Mouse (Mus musculus) midbrain, embryonic 10.5 days (tissue): ENCODE data around the gene Cdc20b. TPM values are rescaled to one million over a fixed set of nuclear protein-coding genes. Genes with fewer than 3 reads are reported as not detected.

ENCODE experiments used
- DNase-seq: peaks from one replicate; pipeline ENCODE4 v3.0.0-alpha.2; 2017; ENCODE audit warnings: low spot score
- H3K27ac ChIP-seq: fragments of 300-500 bp; sonication (generic); replicated peaks from 2 replicates; pipeline ENCODE4 v1.5.1; 2016; ENCODE audit warnings: mild to moderate bottlenecking
- H3K27me3 ChIP-seq: fragments of 300-500 bp; sonication (generic); 2 replicates; pipeline ENCODE4 v1.6.1; 2016; ENCODE audit warnings: low read depth, mild to moderate bottlenecking; ENCODE audit not compliant: poor library complexity, severe bottlenecking
- H3K36me3 ChIP-seq: fragments of 300-500 bp; sonication (generic); 2 replicates; pipeline ENCODE4 v1.6.1; 2016; ENCODE audit warnings: mild to moderate bottlenecking, moderate library complexity
- H3K4me1 ChIP-seq: fragments of 300-500 bp; sonication (generic); 2 replicates; pipeline ENCODE4 v1.6.1; 2016
- H3K4me3 ChIP-seq: fragments of 300-500 bp; sonication (generic); 2 replicates; pipeline ENCODE4 v1.5.1; 2016; ENCODE audit warnings: mild to moderate bottlenecking, moderate library complexity
- H3K9me3 ChIP-seq: fragments of 300-500 bp; sonication (generic); replicated peaks from 2 replicates; pipeline ENCODE4 v1.6.1; 2016; ENCODE audit warnings: mild to moderate bottlenecking
- WGBS: fragments of 180-500 bp; shearing (Covaris S2); methylation state at CpG from one replicate; pipeline ENCODE4 v1.1.7; 2016; 5-methylcytosine and 5-hydroxymethylcytosine counted together
- polyA plus RNA-seq: library from polyadenylated mRNA; unstranded; fragments of >200 nt; fragmentation: Nextera tagmentation; extraction: Ambion mirVana; gene quantifications from 2 replicates; pipeline ENCODE4 v1.2.1, GENCODE M21; 2016

Gene Cdc20b
- 0.17 TPM in 1 of 2 replicates, not detected in the other for polyA plus RNA-seq

- peaks cover 57% of the 10 kb centered on the region for H3K27me3 ChIP-seq
- peaks cover 38% of the 10 kb centered on the region for H3K4me1 ChIP-seq
- peak; percentile 61 for DNase-seq
- under 1% methylated on average over 46 of the region's 46 CpGs for WGBS
- H3K9me3 ChIP-seq, result no peaks in the 10 kb centered on the region
- peak within 1 kb of the TSS; percentile 53; the same call in 1 of the 2 replicates for H3K27ac ChIP-seq
- H3K4me3 ChIP-seq, result peak within 1 kb of the TSS; percentile 59
- H3K36me3 ChIP-seq, result no peaks in the 10 kb centered on the region
These were observed at the start of gene Cdc20b for GRCm38 (mm10) chr13:113034950-113035421. TSS of gene Cdc20b (plus strand) at chr13:113035111.

GRCm38 (mm10) chr13:112985605-112986450 is 49.1 kb upstream of the Cdc20b start:
- Histone ChIP-seq H3K27me3 (peaks cover 95% of the 10 kb centered on the region), H3K4me3 (peak overlapping the region; percentile 61), H3K4me1 (peaks cover 49% of the 10 kb centered on the region), H3K36me3 (no peaks in the 10 kb centered on the region), H3K9me3 (no peaks in the 10 kb centered on the region), H3K27ac (peak overlapping the region; percentile 33; the same call in 1 of the 2 replicates)
- 1% methylated on average over 18 of the region's 18 CpGs for WGBS
- DNase-seq, result peak; percentile 77

- Histone ChIP-seq H3K4me3 (peak overlapping the region; percentile 61), H3K27ac (no peak overlapping the region), H3K4me1 (peaks cover 49% of the 10 kb centered on the region), H3K36me3 (no peaks in the 10 kb centered on the region), H3K27me3 (peaks cover 95% of the 10 kb centered on the region), H3K9me3 (no peaks in the 10 kb centered on the region)
- DNase-seq, result peak; percentile 35
- 1% methylated on average over 17 of the region's 17 CpGs for WGBS
These were observed 48.4 kb upstream of the Cdc20b start for GRCm38 (mm10) chr13:112986451-112986950.

- under 1% methylated on average over 47 of the region's 47 CpGs for WGBS
- peak; percentile 93 for DNase-seq
- Histone ChIP-seq H3K27ac (peak within 1 kb of the TSS; percentile 1), H3K27me3 (peaks cover 95% of the 10 kb centered on the region), H3K4me3 (peak within 1 kb of the TSS; percentile 61), H3K9me3 (no peaks in the 10 kb centered on the region), H3K36me3 (no peaks in the 10 kb centered on the region), H3K4me1 (peaks cover 49% of the 10 kb centered on the region)
These were observed 47.4 kb upstream of the Cdc20b start, which contains the start of gene Ccno for GRCm38 (mm10) chr13:112987532-112987943. TSS of gene Ccno (plus strand) at chr13:112987802.

GRCm38 (mm10) chr13:112987991-112988390 is 46.9 kb upstream of the Cdc20b start:
- under 1% methylated on average over 39 of the region's 39 CpGs for WGBS
- no peaks in the 10 kb centered on the region for H3K9me3 ChIP-seq
- peak overlapping the region; percentile 1 for H3K27ac ChIP-seq
- peaks cover 95% of the 10 kb centered on the region for H3K27me3 ChIP-seq
- no peaks in the 10 kb centered on the region for H3K36me3 ChIP-seq
- H3K4me1 ChIP-seq, result peaks cover 49% of the 10 kb centered on the region
- peak overlapping the region; percentile 61 for H3K4me3 ChIP-seq
- DNase-seq, result no peak

GRCm38 (mm10) chr13:112988866-112989265 is 46.0 kb upstream of the Cdc20b start:
- Histone ChIP-seq H3K36me3 (no peaks in the 10 kb centered on the region), H3K4me3 (peak overlapping the region; percentile 61), H3K27ac (no peak overlapping the region), H3K9me3 (no peaks in the 10 kb centered on the region), H3K27me3 (peaks cover 95% of the 10 kb centered on the region), H3K4me1 (peaks cover 57% of the 10 kb centered on the region)
- DNase-seq, result peak; percentile 41
- WGBS, result 1% methylated on average over 19 of the region's 19 CpGs

- Histone ChIP-seq H3K27me3 (peaks cover 95% of the 10 kb centered on the region), H3K9me3 (no peaks in the 10 kb centered on the region), H3K4me1 (peaks cover 63% of the 10 kb centered on the region), H3K27ac (no peak overlapping the region), H3K4me3 (peak overlapping the region; percentile 26), H3K36me3 (no peaks in the 10 kb centered on the region)
- peak; percentile 46 for DNase-seq
- WGBS, result 1% methylated on average over 23 of the region's 23 CpGs
These were observed 45.4 kb upstream of the Cdc20b start for GRCm38 (mm10) chr13:112989541-112989940.

GRCm38 (mm10) chr13:112990346-112990745 is 44.6 kb upstream of the Cdc20b start:
- Histone ChIP-seq H3K9me3 (no peaks in the 10 kb centered on the region), H3K27ac (no peak overlapping the region), H3K27me3 (peaks cover 99% of the 10 kb centered on the region), H3K4me3 (no peak overlapping the region), H3K36me3 (no peaks in the 10 kb centered on the region), H3K4me1 (peaks cover 63% of the 10 kb centered on the region)
- 18% methylated on average over 4 of the region's 4 CpGs for WGBS
- DNase-seq, result peak; percentile 37

GRCm38 (mm10) chr13:112993531-112994152 is 41.3 kb upstream of the Cdc20b start, which contains the start of gene Mcidas:
TSS of gene Mcidas (plus strand) at chr13:112993845.
- Histone ChIP-seq H3K4me1 (peaks cover 35% of the 10 kb centered on the region), H3K27me3 (peaks cover 99% of the 10 kb centered on the region), H3K9me3 (no peaks in the 10 kb centered on the region), H3K4me3 (peak within 1 kb of the TSS; percentile 57), H3K27ac (no peak within 1 kb of the TSS), H3K36me3 (no peaks in the 10 kb centered on the region)
- DNase-seq, result peak; percentile 63
- WGBS, result under 1% methylated on average over 63 of the region's 63 CpGs

GRCm38 (mm10) chr13:112994191-112994590 is 40.7 kb upstream of the Cdc20b start:
- 1% methylated on average over 25 of the region's 25 CpGs for WGBS
- Histone ChIP-seq H3K4me3 (peak overlapping the region; percentile 57), H3K27me3 (peaks cover 99% of the 10 kb centered on the region), H3K4me1 (peaks cover 35% of the 10 kb centered on the region), H3K9me3 (no peaks in the 10 kb centered on the region), H3K36me3 (no peaks in the 10 kb centered on the region), H3K27ac (no peak overlapping the region)
- no peak for DNase-seq

- Histone ChIP-seq H3K36me3 (no peaks in the 10 kb centered on the region), H3K27me3 (peaks cover 99% of the 10 kb centered on the region), H3K9me3 (no peaks in the 10 kb centered on the region), H3K4me3 (no peak overlapping the region), H3K4me1 (peaks cover 25% of the 10 kb centered on the region), H3K27ac (no peak overlapping the region)
- no peak for DNase-seq
- WGBS, result 63% methylated on average over 4 of the region's 4 CpGs
These were observed 38.5 kb upstream of the Cdc20b start for GRCm38 (mm10) chr13:112996407-112996806.

- peaks cover 25% of the 10 kb centered on the region for H3K4me1 ChIP-seq
- H3K36me3 ChIP-seq, result no peaks in the 10 kb centered on the region
- 66% methylated on average over 6 of the region's 6 CpGs for WGBS
- no peak overlapping the region for H3K4me3 ChIP-seq
- no peak for DNase-seq
- H3K9me3 ChIP-seq, result no peaks in the 10 kb centered on the region
- H3K27me3 ChIP-seq, result peaks cover 100% of the 10 kb centered on the region
- H3K27ac ChIP-seq, result no peak overlapping the region
These were observed 37.5 kb upstream of the Cdc20b start for GRCm38 (mm10) chr13:112997369-112997768.
